Mouse (Mus musculus): ENCODE measurements around the gene Pgp. TPM values are rescaled to one million over a fixed set of nuclear protein-coding genes. Genes with fewer than 3 reads are reported as not detected.

Pgp gene
- polyA plus RNA-seq, 1 experiment from 2014 or later = 60.5 TPM

- Histone ChIP-seq H3K4me1 (ENCODE audit: control insufficient read depth, insufficient read depth, low read length) (no peaks in the 10 kb centered on the region), H3K9ac (replicated peaks; ENCODE audit: low read length) (no peak overlapping the region), H3K27me3 (ENCODE audit: control insufficient read depth, insufficient read depth, low read length) (no peaks in the 10 kb centered on the region), H3K36me3 (ENCODE audit: control insufficient read depth, insufficient read depth, low read length) (peaks cover 49% of the 10 kb centered on the region), H3K27ac (replicated peaks; ENCODE audit: low read depth, low read length) (no peak overlapping the region), H3K4me2 (ENCODE audit: low read length) (no peak overlapping the region), H3K9me3 (ENCODE audit: control insufficient read depth, low read length) (no peaks in the 10 kb centered on the region), H3K4me3 (replicated peaks; ENCODE audit: low read depth, low read length) (no peak overlapping the region)
- 94% methylated on average over 4 of the region's 4 CpGs for WGBS
- no peak for ATAC-seq (ENCODE audit: low FRiP score, low TSS enrichment)
- no peak for DNase-seq
Observed at GRCm38 (mm10) chr17:24520450-24520849, 50.3 kb downstream of the Pgp start.

Other genes starting within 250 kb of the Pgp start
- 8.0 and 9.0 TPM in 2 replicates for gene Tedc2, start 249.5 kb upstream of the Pgp start, polyA plus RNA-seq (2014; fragmentation: Nextera tagmentation; extraction: Ambion mirVana)
- 11.1 and 16.6 TPM in 2 replicates for gene Ccnf, start 218.9 kb upstream of the Pgp start, polyA plus RNA-seq (2014; fragmentation: Nextera tagmentation; extraction: Ambion mirVana)
- gene Abca17, start 119.3 kb upstream of the Pgp start, polyA plus RNA-seq (2014; fragmentation: Nextera tagmentation; extraction: Ambion mirVana) = 0.18 and 0.47 TPM in 2 replicates
- gene Abca3, start 118.4 kb upstream of the Pgp start, polyA plus RNA-seq (2014; fragmentation: Nextera tagmentation; extraction: Ambion mirVana) = 26.2 and 31.4 TPM in 2 replicates
- gene Rnps1, start 55.8 kb upstream of the Pgp start, polyA plus RNA-seq (2014; fragmentation: Nextera tagmentation; extraction: Ambion mirVana) = 331 and 345 TPM in 2 replicates
- gene Eci1, start 43.8 kb upstream of the Pgp start, polyA plus RNA-seq (2014; fragmentation: Nextera tagmentation; extraction: Ambion mirVana) = 26.9 and 27.7 TPM in 2 replicates
- gene Dnase1l2, start 27.3 kb upstream of the Pgp start, polyA plus RNA-seq (2014; fragmentation: Nextera tagmentation; extraction: Ambion mirVana) = 4.2 and 6.1 TPM in 2 replicates
- 22.7 and 22.8 TPM in 2 replicates for gene E4f1, start 79 bp upstream of the Pgp start, polyA plus RNA-seq (2014; fragmentation: Nextera tagmentation; extraction: Ambion mirVana)
- gene Bricd5, start 3.5 kb downstream of the Pgp start, polyA plus RNA-seq (2014; fragmentation: Nextera tagmentation; extraction: Ambion mirVana) = 0.45 TPM in 1 of 2 replicates, not detected in the other
- gene Mlst8, start 8.7 kb downstream of the Pgp start, polyA plus RNA-seq (2014; fragmentation: Nextera tagmentation; extraction: Ambion mirVana) = 36.2 and 43.0 TPM in 2 replicates
- 34.8 and 37.5 TPM in 2 replicates for gene Caskin1, start 18.2 kb downstream of the Pgp start, polyA plus RNA-seq (2014; fragmentation: Nextera tagmentation; extraction: Ambion mirVana)
- gene Traf7, start 57.5 kb downstream of the Pgp start, polyA plus RNA-seq (2014; fragmentation: Nextera tagmentation; extraction: Ambion mirVana) = 86.2 and 90.8 TPM in 2 replicates
- 4.9 and 6.5 TPM in 2 replicates for gene Rab26, start 63.8 kb downstream of the Pgp start, polyA plus RNA-seq (2014; fragmentation: Nextera tagmentation; extraction: Ambion mirVana)
- gene Pkd1, start 79.4 kb downstream of the Pgp start, polyA plus RNA-seq (2014; fragmentation: Nextera tagmentation; extraction: Ambion mirVana) = 18.0 and 28.3 TPM in 2 replicates
- gene Tsc2, start 162.2 kb downstream of the Pgp start, polyA plus RNA-seq (2014; fragmentation: Nextera tagmentation; extraction: Ambion mirVana) = 79.5 and 89.5 TPM in 2 replicates
- 6.5 and 8.9 TPM in 2 replicates for gene Nthl1, start 162.3 kb downstream of the Pgp start, polyA plus RNA-seq (2014; fragmentation: Nextera tagmentation; extraction: Ambion mirVana)
- gene Slc9a3r2, start 179.9 kb downstream of the Pgp start, polyA plus RNA-seq (2014; fragmentation: Nextera tagmentation; extraction: Ambion mirVana) = 36.7 and 39.2 TPM in 2 replicates
- gene Npw, start 188.1 kb downstream of the Pgp start, polyA plus RNA-seq (2014; fragmentation: Nextera tagmentation; extraction: Ambion mirVana) = not detected in 2 replicates
- 22.8 and 24.5 TPM in 2 replicates for gene Zfp598, start 199.3 kb downstream of the Pgp start, polyA plus RNA-seq (2014; fragmentation: Nextera tagmentation; extraction: Ambion mirVana)
- gene Syngr3, start 219.6 kb downstream of the Pgp start, polyA plus RNA-seq (2014; fragmentation: Nextera tagmentation; extraction: Ambion mirVana) = 147 and 169 TPM in 2 replicates
- 35.9 and 38.3 TPM in 2 replicates for gene Gfer, start 225.8 kb downstream of the Pgp start, polyA plus RNA-seq (2014; fragmentation: Nextera tagmentation; extraction: Ambion mirVana)
- 1.8 and 1.9 TPM in 2 replicates for gene Noxo1, start 225.8 kb downstream of the Pgp start, polyA plus RNA-seq (2014; fragmentation: Nextera tagmentation; extraction: Ambion mirVana)
- gene Tbl3, start 237.3 kb downstream of the Pgp start, polyA plus RNA-seq (2014; fragmentation: Nextera tagmentation; extraction: Ambion mirVana) = 68.0 and 73.0 TPM in 2 replicates
- gene Rnf151, start 247.7 kb downstream of the Pgp start, polyA plus RNA-seq (2014; fragmentation: Nextera tagmentation; extraction: Ambion mirVana) = 0.32 TPM in 1 of 2 replicates, not detected in the other
- 814 and 824 TPM in 2 replicates for gene Rps2, start 247.7 kb downstream of the Pgp start, polyA plus RNA-seq (2014; fragmentation: Nextera tagmentation; extraction: Ambion mirVana)

All from midbrain, embryonic 14.5 days (tissue).